Mouse (Mus musculus): ENCODE results near the gene Zfp536. TPM values are rescaled to one million over a fixed set of nuclear protein-coding genes. Genes with fewer than 3 reads are reported as not detected.
"Not testable (repeated sequence)": the region's sequence is repeated elsewhere in the genome, so short reads cannot be mapped to it uniquely, and the experiment has no call there.

Zfp536 gene
- polyA plus RNA-seq, 1 experiment from 2014 or later = 4.9 TPM

DNA sequence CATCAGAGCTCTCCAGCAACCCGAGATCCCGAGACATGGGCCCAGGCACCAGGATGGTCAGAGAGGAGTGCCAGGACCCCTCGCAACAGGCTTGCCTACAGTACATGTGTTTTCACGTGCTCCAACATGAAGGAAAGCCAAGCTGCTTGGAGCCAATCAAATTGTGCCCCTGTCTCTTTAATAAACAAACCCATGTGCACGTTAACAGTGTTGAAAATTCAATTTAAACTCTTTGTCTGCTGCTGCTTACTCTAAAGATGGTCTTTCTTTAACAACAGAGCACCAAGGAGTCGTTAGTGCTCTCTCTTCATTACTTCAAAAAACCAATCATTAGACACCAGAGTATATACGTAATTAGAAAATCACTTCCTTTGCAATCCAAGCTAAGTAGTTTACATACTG lies 50.2 kb downstream of the Zfp536 start:
- Histone ChIP-seq H3K27me3 (no peaks in the 10 kb centered on the region), H3K4me3 (no peak overlapping the region), H3K27ac (no peak overlapping the region), H3K4me2 (no peak overlapping the region), H3K9ac (no peak overlapping the region), H3K9me3 (replicated peaks) (no peaks in the 10 kb centered on the region), H3K4me1 (replicated peaks) (no peaks in the 10 kb centered on the region), H3K36me3 (no peaks in the 10 kb centered on the region)
- WGBS = 75% methylated on average over 7 of the region's 7 CpGs
- no peak for ATAC-seq (replicated peaks; ENCODE audit: insufficient number of reproducible peaks, insufficient read depth, low FRiP score, low read depth)

DNA sequence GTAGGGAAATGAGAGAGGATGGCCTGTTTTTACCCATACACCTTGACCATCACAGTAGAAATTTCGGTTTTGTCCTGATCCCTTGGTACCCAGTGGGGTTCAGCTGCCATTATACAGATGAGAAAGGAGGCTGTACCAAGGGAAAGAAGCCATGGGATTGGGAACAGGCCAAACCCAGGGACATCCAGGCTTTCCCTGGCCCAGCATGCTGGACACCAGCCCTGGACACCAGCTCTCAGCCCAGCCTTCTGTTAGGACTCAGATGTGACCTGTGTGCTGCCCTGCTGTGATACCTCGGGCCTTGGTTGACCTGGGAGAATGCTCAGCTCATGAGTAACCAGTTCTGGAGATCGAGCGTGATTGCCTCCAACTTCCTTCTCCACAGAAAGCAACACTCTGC lies 51.8 kb downstream of the Zfp536 start:
- no peaks in the 10 kb centered on the region for H3K36me3 ChIP-seq

DNA sequence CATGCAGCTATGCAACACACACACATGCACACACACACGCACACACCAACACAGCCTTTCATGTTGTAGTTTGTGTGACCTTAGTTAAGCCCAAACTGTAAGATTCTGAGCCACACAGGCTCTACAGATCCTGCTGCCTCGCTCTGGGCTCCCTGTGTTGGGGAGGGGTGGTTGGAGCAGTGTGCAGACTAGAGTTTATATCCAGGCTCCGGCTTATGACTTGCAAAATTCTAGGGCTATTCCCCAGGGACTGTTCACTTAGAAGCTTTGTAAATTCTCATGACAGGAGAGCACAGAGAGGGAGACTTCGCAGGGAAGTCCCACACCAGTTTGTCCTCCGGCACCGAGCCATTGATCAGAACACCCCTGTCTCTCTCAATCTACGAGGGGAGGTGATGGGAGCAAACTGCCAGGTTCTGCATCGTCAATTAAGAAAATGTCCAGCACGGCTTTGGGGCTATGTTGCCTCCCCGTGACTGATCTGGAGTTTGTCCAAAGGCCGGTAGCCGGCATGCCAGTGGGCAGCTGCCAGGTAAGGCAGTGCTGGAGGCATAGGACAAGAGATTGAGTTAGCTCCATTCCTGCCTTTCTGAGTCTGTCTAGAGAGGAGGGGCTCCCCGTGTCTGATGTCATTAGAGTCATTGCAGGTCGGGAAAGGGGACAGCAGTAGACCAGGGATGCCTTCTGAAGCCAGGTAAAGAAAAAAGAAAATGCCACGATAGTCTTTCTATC lies 54.6 kb downstream of the Zfp536 start:
- Histone ChIP-seq H3K27me3 (peaks cover 13% of the 10 kb centered on the region; the same call in 1 of the 2 replicates), H3K9ac (no peak overlapping the region), H3K27ac (no peak overlapping the region), H3K4me2 (no peak overlapping the region), H3K9me3 (replicated peaks) (no peaks in the 10 kb centered on the region), H3K4me3 (no peak overlapping the region), H3K36me3 (no peaks in the 10 kb centered on the region), H3K4me1 (replicated peaks) (no peaks in the 10 kb centered on the region)
- no peak for ATAC-seq (replicated peaks; ENCODE audit: insufficient number of reproducible peaks, insufficient read depth, low FRiP score, low read depth)
- 58% methylated on average over 15 of the region's 15 CpGs for WGBS

More for the DNA sequence above, 51.8 kb downstream of the Zfp536 start:
- no peak overlapping the region for H3K4me3 ChIP-seq
- H3K27ac ChIP-seq = no peak overlapping the region
- no peak for ATAC-seq (replicated peaks; ENCODE audit: insufficient number of reproducible peaks, insufficient read depth, low FRiP score, low read depth)
- no peak overlapping the region for H3K9ac ChIP-seq
- no peaks in the 10 kb centered on the region for H3K9me3 ChIP-seq (replicated peaks)
- 81% methylated on average over 4 of the region's 4 CpGs for WGBS
- no peaks in the 10 kb centered on the region for H3K4me1 ChIP-seq (replicated peaks)
- no peak overlapping the region for H3K4me2 ChIP-seq
- 0 out of 2 replicates have a peak, but pooled peaks cover 6% of the 10 kb centered on the region for H3K27me3 ChIP-seq

DNA sequence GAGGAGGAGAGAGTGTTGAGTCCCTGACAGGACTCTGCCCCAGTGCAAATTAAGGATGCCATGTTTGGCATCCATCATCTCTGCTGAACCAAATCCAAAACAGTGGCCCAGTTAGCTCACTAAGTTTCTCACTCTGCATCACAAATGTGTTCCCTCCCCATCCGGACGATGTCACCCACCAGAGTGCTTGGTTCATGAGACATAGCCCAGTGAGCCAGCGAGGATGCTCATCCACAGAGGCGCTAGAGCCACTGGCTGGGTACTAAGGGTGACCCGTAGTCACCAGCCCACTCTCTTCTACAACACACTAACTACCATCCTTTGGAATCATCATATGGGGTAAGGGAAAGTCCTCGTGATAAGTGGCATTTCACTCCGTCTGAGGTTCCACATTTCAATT lies 56.4 kb downstream of the Zfp536 start:
- Histone ChIP-seq H3K4me3 (no peak overlapping the region), H3K9ac (no peak overlapping the region), H3K4me1 (replicated peaks) (no peaks in the 10 kb centered on the region), H3K27ac (no peak overlapping the region), H3K27me3 (peaks cover 13% of the 10 kb centered on the region; the same call in 1 of the 2 replicates), H3K36me3 (no peaks in the 10 kb centered on the region), H3K4me2 (no peak overlapping the region), H3K9me3 (replicated peaks) (no peaks in the 10 kb centered on the region)
- no peak for ATAC-seq (replicated peaks; ENCODE audit: insufficient number of reproducible peaks, insufficient read depth, low FRiP score, low read depth)
- 87% methylated on average over 7 of the region's 7 CpGs for WGBS

DNA sequence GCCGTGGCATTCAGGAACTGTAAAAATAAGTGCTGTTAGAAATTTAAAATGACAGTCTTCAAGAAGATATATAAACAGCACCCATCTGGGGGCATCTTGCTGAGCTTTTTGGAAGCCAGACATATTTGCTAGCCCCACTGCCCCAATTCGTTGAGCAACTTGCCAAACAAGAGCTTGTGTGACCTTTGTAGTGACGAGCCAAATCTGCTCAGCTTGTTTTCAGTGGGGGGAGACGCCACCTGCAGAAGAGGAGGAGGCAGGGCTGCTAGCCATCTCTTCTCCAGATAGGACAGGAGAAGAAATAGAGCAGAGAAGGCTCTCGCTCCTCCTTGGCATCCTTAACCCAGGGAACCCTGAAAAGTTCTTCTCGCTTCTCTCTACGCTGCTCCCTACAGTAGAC lies 56.8 kb downstream of the Zfp536 start:
- H3K4me3 ChIP-seq = no peak overlapping the region
- no peak overlapping the region for H3K4me2 ChIP-seq
- no peaks in the 10 kb centered on the region for H3K36me3 ChIP-seq
- H3K9ac ChIP-seq = no peak overlapping the region
- H3K27me3 ChIP-seq = peaks cover 13% of the 10 kb centered on the region; the same call in 1 of the 2 replicates
- no peaks in the 10 kb centered on the region for H3K4me1 ChIP-seq (replicated peaks)
- H3K27ac ChIP-seq = no peak overlapping the region
- no peaks in the 10 kb centered on the region for H3K9me3 ChIP-seq (replicated peaks)
- 69% methylated on average over 7 of the region's 7 CpGs for WGBS
- no peak for ATAC-seq (replicated peaks; ENCODE audit: insufficient number of reproducible peaks, insufficient read depth, low FRiP score, low read depth)

DNA sequence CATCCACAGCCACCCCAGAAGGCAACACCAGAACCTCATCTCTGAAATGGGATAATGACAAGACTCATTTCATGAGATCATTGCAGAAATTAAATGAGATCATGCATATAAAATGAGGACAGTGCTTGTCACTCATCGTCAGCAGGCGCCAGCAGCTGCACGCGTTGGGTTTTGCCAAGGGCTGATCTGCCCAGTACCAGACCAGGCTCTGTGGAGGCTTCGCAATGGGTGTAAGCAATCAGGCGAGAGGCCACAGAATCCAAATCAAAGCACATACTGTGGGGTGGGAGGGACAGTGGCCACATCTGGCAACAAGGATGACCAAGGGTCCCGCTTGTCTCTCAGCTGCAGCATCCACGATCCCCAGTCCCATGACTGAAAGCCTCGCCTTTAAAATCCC lies 69.0 kb downstream of the Zfp536 start:
- no peaks in the 10 kb centered on the region for H3K36me3 ChIP-seq
- 91% methylated on average over 9 of the region's 9 CpGs for WGBS
- no peak overlapping the region for H3K4me3 ChIP-seq
- H3K27me3 ChIP-seq = no peaks in the 10 kb centered on the region
- H3K4me2 ChIP-seq = no peak overlapping the region
- no peaks in the 10 kb centered on the region for H3K9me3 ChIP-seq (replicated peaks)
- H3K27ac ChIP-seq = no peak overlapping the region
- no peak overlapping the region for H3K9ac ChIP-seq
- no peak for ATAC-seq (replicated peaks; ENCODE audit: insufficient number of reproducible peaks, insufficient read depth, low FRiP score, low read depth)
- peaks cover 5% of the 10 kb centered on the region for H3K4me1 ChIP-seq (replicated peaks)

DNA sequence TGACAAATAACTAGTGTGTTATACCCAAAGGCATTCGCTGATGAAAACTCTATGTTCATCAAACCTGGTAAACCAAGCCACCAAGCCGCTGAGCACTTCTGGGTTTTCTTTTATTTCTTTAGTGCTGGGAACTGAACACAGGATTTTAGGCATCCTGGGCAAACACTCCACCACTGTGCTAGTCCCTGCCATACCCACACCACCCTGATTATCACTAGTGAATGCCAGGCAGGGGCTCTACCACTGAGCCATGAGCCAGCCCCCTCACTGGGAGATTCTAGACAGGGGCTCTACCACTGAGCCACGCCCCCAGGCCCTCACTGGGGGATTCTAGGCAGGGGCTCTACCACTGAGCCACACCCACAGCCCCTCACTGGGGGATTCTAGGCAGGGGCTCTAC lies 76.1 kb downstream of the Zfp536 start:
- not testable (repeated sequence) for H3K4me1 ChIP-seq (replicated peaks); H3K9me3 ChIP-seq (replicated peaks); H3K27me3 ChIP-seq; H3K9ac ChIP-seq; H3K36me3 ChIP-seq; ATAC-seq (replicated peaks; ENCODE audit: insufficient number of reproducible peaks, insufficient read depth, low FRiP score, low read depth); H3K4me2 ChIP-seq; H3K27ac ChIP-seq; H3K4me3 ChIP-seq
- WGBS = 98% methylated on average over 3 of the region's 3 CpGs

DNA sequence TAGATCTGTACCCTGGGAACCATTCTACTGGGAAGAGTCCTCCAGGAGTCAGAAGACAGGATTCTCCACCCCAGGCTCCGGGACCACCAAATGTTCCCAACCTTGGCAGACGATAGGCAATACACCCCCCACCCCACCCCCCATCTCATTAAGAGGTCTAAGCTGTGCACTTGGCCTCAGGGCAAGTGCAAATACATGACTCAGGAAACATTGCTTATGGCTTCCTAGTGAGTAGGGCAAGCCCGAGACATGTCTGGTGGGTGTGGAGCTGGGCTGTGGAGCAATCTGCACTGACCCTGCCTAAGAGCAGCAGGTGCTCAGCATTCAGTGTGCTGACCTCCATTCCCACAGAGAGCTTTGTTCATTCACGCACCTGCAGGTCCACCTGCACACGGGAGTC lies 78.4 kb downstream of the Zfp536 start:
- no peaks in the 10 kb centered on the region for H3K9me3 ChIP-seq (replicated peaks)
- WGBS = 76% methylated on average over 5 of the region's 5 CpGs
- no peaks in the 10 kb centered on the region for H3K36me3 ChIP-seq
- no peak for ATAC-seq (replicated peaks; ENCODE audit: insufficient number of reproducible peaks, insufficient read depth, low FRiP score, low read depth)
- no peaks in the 10 kb centered on the region for H3K27me3 ChIP-seq
- H3K4me2 ChIP-seq = no peak overlapping the region
- H3K27ac ChIP-seq = no peak overlapping the region
- H3K4me3 ChIP-seq = no peak overlapping the region
- H3K4me1 ChIP-seq (replicated peaks) = peaks cover 6% of the 10 kb centered on the region
- no peak overlapping the region for H3K9ac ChIP-seq

DNA sequence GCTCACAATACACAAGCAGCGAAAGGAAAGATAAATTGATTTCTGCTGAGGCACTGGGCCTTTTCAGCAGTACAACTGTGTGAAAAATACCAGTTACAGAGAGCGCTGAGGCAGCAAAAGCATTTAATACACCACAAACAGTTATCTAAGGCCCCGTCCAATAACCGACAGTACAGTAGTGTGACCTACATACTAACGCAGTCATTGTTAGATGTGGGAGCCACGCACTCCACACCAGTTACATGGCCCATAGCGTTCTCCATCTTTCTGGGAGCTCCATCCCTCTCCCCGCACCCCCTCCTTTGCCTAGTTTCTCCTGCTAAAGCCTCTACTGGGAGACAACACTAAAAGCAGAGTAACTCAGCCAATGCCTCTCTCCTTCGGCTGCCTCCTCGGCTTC lies 82.8 kb downstream of the Zfp536 start:
- H3K9ac ChIP-seq = no peak overlapping the region
- H3K27ac ChIP-seq = no peak overlapping the region
- 70% methylated on average over 10 of the region's 10 CpGs for WGBS
- no peaks in the 10 kb centered on the region for H3K27me3 ChIP-seq
- H3K4me2 ChIP-seq = no peak overlapping the region
- H3K4me3 ChIP-seq = no peak overlapping the region
- no peak for ATAC-seq (replicated peaks; ENCODE audit: insufficient number of reproducible peaks, insufficient read depth, low FRiP score, low read depth)
- peaks cover 6% of the 10 kb centered on the region; the same call in 1 of the 2 replicates for H3K4me1 ChIP-seq (replicated peaks)
- H3K36me3 ChIP-seq = no peaks in the 10 kb centered on the region
- H3K9me3 ChIP-seq (replicated peaks) = no peaks in the 10 kb centered on the region

DNA sequence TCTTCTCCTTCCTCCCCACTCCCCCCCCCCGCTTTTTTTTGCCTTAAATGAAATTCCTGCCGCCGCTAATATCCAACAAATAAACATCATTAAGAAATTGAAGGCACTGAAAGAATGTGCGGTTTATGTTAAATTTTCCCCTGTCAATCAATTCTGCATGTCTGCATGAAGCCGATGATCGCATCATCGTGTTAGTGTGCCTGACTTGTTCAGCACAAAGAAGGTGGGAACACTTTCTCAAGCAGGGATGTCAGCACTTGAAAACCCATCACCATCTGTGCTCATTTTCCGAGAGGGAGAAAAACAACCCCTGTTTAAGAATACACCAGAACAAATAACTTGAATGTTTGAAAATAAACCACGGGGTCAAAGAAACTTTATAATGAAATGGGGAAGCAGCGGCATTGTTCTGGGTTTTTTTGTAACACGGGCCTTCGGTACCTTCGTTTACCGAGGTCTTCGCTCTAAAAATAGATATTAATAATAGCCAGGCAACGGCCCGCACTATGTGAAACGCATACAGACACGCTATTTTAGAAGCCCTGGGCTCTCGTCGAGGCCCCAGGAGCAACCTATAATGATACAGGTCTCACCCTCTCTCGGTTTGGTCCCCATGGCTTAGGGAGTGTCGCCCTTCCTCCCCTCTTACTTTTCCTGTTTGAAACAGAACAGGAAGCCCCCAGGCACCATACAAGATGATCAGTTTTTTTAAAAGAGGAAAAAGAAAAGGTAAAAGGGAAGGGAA lies 83.7 kb downstream of the Zfp536 start:
- no peak for ATAC-seq (replicated peaks; ENCODE audit: insufficient number of reproducible peaks, insufficient read depth, low FRiP score, low read depth)

DNA sequence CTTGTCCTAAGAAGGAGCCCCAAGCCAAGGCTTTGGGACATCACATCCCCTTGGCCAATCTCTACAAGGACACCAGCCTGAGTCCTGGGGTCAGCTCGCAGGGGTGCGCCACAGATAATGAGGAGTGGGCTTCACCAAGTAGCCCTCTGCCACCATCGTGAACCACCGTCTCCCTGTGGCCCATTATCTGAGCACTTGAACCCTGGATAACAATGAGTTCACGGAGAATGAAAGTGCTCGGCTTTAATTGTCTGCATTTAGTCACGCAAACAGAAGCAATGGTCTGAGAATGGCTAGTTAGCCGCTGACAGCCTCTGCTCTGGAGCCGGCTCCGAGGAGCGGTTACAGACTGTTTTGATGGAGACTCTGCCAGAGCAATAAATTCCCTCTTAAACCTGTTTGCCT lies 84.3 kb downstream of the Zfp536 start:
- H3K4me3 ChIP-seq = no peak overlapping the region
- WGBS = 43% methylated on average over 11 of the region's 11 CpGs
- no peaks in the 10 kb centered on the region for H3K27me3 ChIP-seq
- no peak overlapping the region for H3K9ac ChIP-seq
- H3K36me3 ChIP-seq = no peaks in the 10 kb centered on the region
- H3K9me3 ChIP-seq (replicated peaks) = no peaks in the 10 kb centered on the region
- H3K4me1 ChIP-seq (replicated peaks) = peaks cover 6% of the 10 kb centered on the region; the same call in 1 of the 2 replicates
- no peak overlapping the region for H3K27ac ChIP-seq
- no peak for ATAC-seq (replicated peaks; ENCODE audit: insufficient number of reproducible peaks, insufficient read depth, low FRiP score, low read depth)
- no peak overlapping the region for H3K4me2 ChIP-seq

More for the DNA sequence above, 83.7 kb downstream of the Zfp536 start:
- no peak overlapping the region for H3K4me2 ChIP-seq
- WGBS = 55% methylated on average over 23 of the region's 23 CpGs
- no peaks in the 10 kb centered on the region for H3K9me3 ChIP-seq (replicated peaks)
- H3K4me3 ChIP-seq = no peak overlapping the region
- no peaks in the 10 kb centered on the region for H3K36me3 ChIP-seq
- H3K9ac ChIP-seq = no peak overlapping the region
- no peaks in the 10 kb centered on the region for H3K27me3 ChIP-seq
- H3K27ac ChIP-seq = no peak overlapping the region
- H3K4me1 ChIP-seq (replicated peaks) = peaks cover 6% of the 10 kb centered on the region; the same call in 1 of the 2 replicates

Measured in heart, embryonic 15.5 days (tissue).